Mouse (Mus musculus) lung, postnatal 25 days (tissue): Measurements from ENCODE around the gene Kmt5b.
A peak's percentile ranks its signal among the peaks of the same experiment; 100 is the strongest.

Source experiments
- DNase-seq: peaks from one replicate; pipeline ENCODE4 v3.0.0; 2022; ENCODE audit warnings: low spot score

The Kmt5b gene

DNA sequence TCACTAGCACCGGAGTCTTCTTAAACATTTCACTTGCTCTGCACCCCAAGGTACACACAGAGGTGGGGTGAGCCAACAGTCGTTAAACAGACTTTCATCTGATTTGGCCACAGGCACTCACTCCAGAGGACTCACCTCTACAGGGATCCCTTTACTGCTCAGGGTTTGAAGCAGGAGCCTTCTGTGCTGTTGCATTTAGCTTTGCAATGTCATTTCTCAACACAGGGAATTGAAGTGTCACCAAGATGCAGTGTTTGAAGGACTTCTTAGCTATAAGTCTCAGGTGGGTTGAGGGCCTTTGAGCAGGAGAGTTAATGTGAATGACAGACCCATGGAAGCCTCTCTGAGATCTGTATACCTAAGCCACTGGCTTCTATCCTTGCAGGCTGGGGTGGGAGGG, 76.4 kb downstream of the Kmt5b start:
- DNase-seq, result no peak

DNA sequence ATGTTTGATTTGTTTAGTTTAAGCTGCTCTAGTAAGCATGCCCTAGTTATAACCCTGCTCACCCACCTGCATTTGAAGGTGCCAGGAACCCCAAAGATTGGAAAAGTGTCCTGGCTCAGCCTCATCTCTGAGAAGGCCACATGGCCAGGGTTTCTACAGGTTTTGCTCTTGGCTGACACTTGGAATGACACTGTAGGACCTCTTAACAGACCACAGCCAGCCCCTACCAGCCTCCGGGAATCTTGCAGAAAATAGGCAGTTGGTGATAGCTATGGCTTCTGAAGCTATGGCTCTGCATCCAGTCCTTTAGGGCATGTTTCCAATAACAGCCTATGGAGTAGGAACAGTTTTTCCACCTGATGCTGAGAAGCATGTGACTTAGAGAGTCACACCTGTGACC, 77.6 kb downstream of the Kmt5b start:
- no peak for DNase-seq

DNA sequence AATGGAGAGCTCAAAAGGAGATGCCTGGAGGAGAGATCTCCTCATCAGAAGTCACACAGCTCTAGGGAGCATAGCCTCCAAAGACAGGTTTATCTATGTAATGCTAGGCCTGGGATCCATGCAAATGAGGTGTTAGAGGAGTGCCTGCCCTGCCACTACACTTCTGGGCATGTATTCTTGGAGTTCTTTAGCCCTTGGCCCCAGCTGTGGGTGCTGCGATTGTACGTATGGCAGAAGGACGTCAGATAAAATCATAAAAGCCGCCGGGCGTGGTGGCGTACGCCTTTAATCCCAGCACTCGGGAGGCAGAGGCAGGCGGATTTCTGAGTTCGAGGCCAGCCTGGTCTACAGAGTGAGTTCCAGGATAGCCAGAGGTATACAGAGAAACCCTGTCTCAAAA, 78.1 kb downstream of the Kmt5b start:
- no peak for DNase-seq

DNA sequence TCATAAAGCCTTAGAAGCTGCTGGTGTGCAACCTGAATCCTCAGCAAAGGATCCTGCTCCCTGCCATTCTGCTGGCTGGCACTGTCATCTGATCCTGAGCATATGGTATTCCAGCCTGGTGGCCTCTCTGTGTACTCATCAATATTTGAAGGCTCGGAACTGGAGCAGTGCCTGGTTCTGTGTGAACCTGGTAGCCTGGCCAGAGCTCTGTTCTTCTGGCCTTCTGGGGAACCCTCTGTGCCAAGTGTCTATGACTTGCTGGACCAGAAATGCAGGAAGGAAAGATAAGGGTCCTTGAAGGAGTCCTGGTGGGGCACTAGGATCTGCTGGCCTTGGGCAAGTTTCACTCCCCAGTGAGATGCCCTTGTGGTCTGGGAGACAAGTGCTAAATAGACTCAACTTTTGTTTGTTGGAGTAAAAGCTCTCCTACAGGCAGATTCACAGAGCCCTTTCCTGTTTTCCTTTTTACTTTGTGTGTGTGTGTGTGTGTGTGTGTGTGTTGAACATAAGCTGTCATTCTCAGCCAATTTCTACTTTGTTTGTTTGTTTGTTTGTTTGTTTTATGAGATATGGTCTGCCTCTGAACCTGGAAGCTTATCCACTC, 78.7 kb downstream of the Kmt5b start:
- peak; percentile 83 for DNase-seq

DNA sequence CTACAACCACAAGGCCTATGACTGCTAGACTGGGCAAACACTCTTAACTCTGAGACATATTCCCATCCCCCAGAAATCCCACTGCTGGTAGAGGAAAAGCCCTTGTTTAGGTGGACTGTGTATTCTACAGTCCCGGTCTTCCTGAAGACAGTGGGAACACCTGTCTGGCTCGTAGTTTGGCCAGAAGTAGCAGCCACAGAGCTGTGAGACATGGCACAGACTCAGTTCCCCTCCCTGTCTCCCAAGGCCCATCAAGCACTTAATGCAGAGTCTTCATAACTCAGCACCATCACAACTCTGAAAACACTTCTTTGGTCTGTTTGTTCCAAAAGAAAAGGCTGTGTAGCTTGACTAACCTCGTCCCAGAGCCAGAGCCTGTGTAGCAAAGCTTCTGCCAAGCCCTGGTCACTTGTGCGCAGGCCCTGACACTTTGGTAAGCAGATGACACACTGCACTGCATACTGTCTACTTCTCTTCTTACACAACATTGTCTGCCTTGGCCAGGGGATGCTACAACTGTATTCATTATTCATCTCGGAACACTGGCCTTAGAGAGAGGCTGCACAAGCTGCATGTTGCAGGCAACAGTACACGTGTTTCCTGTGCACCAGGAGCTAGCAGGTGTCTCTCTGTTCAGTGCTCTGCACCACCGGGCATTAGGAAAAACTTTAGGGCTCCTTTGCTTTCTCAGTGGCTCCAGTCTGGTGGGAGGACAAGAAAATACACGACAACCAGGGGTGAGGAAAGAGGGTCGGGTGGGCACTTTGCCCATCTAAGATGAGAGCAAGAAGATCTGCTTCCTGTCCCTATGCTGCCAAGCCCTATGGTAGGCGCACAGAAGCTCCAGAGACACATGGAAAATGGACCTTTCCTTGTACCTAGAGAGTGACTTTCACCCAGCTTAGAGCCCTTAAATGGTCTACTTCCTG, 79.7 kb downstream of the Kmt5b start:
- no peak for DNase-seq

DNA sequence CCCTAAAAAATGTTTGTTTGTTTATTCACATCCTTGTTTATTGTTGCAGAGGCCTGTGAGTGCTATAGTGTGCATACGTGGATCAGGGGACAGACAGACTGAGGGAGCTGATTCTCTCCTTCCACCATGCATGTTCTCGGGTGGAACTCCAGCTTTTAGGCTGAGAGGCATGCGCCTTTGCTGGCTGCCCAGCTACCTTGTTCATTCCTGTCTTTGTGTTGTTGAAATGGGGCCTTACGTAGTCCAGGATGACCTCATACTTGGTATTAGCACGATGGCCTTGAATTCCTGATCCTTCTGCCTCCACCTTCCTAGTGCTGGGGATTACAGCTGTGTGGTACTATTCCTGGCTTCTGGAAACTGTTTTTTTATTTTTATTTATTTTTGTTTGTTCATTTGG, 80.5 kb downstream of the Kmt5b start:
- DNase-seq, result no peak

DNA sequence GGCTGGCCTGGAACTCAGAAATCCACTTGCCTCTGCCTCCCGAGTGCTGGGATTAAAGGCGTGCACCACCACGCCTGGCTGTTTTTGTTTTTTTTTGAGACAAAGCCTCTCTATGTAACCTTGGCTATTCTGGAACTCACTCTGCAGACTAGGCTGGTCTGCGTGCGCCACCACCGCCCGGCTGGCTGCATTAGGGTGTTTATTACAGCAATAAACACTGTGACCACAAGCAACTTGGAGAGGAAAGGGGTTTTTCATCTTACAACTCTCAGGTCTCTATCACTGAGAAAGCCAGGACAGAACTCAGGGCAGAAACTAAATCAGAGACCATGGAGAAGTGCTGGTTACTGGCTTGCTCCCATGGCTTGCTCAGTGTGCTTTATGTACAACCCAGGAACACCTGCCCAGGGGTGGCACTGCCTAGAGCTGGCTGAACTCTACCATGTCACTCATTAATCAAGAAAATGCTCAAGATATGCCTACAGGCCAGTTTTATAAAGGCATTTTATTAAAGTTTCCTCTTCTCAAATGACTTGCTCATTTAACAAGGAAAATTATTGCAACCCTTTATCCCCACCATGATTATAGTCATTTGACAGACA, 81.1 kb downstream of the Kmt5b start:
- DNase-seq, result no peak

DNA sequence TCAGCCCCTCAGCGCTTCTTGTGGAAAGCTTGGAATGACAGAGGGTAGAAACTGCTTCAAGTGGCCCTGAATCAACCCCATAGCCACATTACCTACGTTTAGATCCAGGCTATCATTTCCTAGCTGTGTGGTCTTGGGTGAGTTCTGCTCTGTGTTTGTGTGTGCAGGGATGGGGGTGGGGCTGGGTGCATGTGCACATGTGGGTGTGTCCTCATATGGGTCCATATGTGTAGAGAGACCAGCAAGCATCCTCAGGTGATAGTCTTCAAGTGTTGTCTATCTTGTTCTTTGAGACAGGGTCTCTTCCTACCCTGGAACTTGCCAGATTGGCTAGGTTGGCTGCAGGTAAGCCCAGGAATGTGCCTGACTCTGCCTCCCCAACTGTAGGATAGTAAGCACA, 82.0 kb downstream of the Kmt5b start:
- no peak for DNase-seq

DNA sequence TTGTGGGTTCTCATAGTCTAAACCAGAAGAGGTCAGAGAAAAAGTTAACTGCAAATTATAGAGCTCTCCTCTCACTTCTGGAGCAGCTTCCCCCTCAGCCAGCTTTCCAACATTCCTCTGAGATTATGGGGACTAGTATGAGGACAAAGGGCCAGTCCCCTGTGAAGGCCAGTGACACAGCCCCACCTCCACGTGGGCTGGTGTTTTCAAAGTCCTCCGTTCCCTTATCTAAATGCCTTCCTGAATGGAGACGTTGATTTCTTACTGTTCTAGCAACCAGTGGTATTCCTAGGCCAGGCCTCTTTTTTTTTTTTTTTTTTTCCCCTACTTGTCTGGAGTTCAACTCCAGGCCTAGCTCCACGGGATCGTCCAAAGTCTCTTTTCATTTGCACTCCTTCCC, 82.9 kb downstream of the Kmt5b start:
- no peak for DNase-seq

DNA sequence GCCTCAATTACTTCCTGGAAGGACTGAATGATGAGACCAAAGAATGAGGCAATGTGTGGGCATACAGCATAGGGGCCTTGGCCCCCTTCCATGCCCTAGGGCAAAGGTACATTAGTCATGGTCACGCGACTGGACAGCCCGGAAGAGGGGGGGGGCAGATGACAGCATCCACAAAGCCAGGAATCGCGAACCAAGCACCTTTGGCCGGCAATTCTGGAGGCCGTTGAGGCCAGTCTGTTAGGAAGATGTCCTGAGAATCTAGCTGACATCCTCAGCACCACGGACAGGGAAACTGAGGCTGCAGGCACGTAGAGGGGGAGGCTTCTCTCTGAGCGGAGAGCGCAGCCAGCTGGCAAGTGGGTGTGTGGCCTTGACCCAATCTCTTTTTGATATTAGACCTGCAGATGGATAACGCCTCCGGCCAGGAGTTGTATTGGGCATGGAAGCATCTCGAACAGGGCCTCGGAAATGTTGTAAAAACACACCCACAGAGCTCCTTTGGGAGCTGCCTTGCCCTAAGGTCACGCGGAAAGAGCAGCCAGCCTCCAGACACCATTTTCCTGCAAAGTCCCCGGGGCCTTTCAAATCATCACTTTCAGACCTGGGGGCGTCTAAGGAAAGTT, 83.7 kb downstream of the Kmt5b start:
- DNase-seq, result peak; percentile 44

DNA sequence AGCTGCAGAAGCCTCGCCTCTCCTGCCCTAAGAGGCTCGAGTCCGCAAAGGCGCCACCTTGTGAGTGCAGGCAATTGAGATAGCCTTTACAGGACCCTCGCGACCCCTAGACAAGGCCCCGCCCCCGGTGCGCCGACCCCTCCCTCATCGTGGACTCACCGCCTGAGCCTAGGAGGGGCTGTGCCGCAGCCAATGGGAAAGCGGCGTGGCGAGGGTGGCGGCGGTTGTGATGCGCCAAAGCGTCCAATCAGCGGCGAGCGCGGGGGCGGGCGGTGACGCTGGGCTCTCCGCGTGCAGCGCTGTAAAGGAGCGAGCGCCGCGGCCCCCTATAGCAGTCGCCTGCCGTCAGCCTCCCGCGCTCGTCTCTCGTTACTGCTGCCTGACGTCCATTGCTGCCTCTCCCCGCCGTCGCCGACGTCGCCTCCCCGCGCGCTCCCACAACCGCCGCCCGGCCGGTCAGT, 84.3 kb downstream of the Kmt5b start, which contains the start of gene Chka:
TSS of gene Chka (plus strand) at position 272 of the 461 bp plus-strand sequence.
- DNase-seq, result peak; percentile 97

DNA sequence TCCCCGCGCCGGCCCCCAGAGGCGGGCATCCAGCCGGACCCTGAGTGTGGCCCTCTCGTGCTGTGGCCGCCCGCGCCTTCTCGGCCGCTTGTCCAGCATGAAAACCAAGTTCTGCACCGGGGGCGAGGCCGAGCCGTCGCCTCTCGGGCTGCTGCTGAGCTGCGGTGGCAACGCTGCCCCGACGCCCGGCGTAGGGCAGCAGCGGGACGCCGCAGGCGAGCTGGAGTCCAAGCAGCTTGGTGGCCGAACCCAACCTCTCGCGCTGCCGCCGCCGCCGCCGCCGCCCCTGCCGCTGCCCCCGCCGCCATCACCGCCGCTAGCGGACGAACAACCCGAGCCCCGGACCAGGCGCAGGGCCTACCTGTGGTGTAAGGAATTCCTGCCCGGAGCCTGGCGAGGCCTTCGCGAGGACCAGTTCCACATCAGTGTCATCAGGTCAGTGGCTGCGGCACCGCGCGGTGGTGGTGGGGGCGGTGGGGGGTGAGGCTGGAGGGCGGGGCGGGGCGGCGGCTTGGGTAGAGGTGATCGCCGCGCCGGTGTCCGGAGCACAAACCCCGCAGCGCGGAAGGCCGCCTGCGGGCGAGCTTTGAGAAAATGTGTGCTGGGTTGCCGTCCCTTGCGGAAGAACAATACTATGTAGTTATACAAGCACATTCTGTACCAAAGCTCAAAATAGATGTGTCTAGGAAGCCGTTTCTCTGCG, 84.9 kb downstream of the Kmt5b start:
- DNase-seq, result peak; percentile 27

DNA sequence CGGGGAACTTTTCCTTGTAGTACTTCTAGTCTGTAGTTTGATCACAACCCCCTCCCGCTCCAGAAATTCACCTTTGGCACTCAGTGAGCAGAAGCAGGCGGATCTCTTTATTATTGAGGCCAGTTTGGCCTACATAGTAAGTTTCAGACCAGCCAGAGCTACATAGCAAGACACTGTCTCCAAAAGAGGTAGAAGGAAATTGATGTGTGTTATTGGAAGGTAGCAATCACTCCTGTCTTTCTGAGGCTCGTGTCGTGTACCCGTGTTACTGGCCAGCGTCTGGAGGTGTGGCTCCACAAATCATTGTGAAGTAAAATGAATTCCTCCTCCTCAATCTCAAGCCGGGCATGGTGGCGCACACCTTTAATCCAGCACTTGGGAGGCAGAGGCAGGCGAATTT, 85.9 kb downstream of the Kmt5b start:
- DNase-seq, result no peak

DNA sequence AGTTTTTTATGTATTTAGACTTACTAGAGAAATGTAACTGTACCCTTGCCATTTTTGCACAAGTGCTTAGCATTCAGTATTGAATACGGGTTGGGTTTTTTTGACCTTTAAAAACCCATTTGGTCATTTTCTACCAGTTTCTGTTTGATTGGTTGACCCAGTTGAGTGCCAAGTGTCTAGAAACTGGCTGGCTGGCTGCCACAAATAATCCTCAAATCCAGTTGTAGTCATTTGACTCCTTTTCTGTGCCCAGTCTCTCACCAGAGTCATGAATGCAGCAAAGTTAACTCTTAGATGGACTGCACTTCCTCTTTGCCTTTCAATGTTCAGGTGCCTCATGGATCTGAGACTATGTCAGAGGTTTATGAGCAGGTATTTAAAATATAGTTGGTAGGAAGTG, 86.7 kb downstream of the Kmt5b start:
- DNase-seq, result no peak

DNA sequence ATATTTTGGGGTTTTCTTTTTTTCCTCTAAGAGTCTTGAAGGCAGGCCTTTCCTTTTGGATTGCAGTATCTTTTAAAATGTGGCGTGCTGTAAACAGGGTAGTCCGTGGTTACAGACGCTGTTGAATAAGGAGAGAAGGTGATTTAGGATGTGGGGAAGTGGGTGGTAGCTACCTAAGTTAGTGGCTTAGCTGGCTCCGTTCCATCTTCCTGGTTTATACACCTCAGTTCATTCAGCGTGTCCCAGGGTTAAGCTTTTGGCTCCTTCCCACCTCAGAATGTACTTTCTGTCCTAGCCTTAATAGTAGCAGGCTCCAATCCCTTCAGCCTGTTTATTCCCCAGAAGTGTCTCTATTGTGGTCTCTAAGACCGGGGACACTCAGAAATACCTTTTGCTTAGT, 87.9 kb downstream of the Kmt5b start:
- DNase-seq, result no peak

DNA sequence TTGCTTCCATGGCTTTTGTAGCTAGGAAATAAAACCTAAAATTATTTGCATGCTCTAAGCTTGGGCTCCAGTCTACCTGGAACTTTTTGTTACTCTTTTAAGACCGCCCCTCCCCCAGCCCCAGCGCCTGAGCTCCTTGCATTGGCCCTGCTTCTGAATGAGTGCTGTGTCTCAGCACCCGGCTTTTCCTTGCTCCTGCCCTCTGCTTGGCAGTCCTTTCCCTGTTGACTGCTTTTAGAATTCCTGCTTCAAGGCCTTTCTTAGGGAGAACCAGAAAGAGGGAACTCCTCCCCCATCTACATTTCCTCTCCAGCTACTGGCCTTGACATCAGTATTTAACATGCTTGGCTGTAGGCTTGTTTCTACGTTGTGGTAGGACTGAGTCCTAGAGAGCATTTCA, 88.4 kb downstream of the Kmt5b start:
- DNase-seq, result no peak

DNA sequence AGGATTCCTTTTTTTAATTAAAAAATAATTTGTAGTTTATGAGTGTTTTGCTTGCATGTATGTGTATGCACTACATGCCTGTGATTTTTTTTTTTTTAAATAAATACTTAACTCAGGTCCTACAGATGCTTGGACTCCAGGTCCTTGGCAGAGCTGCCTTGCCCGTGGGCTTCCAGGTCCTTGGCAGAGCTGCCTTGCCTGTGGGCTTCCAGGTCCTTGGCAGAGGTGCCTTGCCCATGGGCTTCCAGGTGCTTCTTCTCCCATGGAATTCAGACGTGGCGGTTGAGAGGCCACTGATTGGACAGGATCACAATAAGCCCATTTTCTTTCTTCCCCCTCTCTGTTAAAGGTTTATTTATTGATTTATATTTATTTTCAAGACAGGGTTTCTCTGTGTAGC, 90.0 kb downstream of the Kmt5b start:
- DNase-seq, result no peak

DNA sequence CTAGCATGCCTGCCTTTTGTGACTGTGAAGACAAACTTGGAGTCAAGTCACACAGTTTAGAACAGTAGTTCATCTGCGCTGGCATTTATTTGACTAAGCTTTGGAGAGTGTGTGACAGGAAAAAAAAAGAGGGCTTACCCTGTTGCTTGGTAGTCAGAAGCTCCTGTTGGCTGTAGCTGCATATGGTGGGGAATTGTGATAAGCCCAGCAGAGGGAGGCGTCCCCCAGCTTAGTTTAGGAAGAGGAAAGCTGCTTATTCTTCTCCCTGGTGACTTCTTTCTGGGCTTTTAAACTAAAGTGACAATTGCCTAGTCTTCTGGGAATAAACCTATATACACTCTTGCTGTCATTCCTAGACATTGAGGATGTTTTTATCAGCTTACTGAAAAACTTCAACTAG, 95.5 kb downstream of the Kmt5b start:
- no peak for DNase-seq

DNA sequence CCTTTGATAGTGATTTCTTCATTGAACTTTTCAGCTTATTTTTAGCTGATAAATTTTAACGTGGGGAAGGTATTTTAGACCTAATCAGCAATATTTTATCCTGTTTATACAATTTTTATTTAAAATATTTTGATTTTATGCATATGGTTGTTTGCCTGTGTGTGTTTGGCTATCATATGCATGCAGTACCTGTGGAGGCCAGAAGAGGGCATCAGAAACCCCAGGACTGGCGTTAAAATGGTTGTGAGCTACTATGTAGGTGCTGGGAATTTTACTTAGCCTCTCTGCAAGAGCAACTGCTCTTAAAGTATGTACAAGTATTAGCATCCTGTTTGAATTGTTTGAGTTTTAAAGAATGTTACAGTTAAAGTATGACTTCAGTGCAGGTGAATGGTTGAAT, 97.7 kb downstream of the Kmt5b start:
- DNase-seq, result no peak
